Mouse (Mus musculus) liver, embryonic 11.5 days (tissue): ENCODE measurements at regions not wholly inside any gene's neighbourhood (a gene's known extent, or its start where the extent isn't known, plus 50 kb on each side); places are given as distances from the start of the nearest gene placed in this dataset.

Experiments
- ATAC-seq: fragments of 200-750 bp; cut with Nextera tagmentation; replicated peaks from 2 replicates; pipeline ENCODE4 v1.8.0; 2017; ENCODE audit warnings: moderate number of reproducible peaks, mild to moderate bottlenecking, moderate TSS enrichment, moderate library complexity; ENCODE audit not compliant: low FRiP score
- DNase-seq: peaks from one replicate; pipeline ENCODE4 v3.0.0-alpha.2; 2017; ENCODE audit warnings: low spot score
- H3K27ac ChIP-seq: fragments of 300-500 bp; sonication (generic); 2 replicates; pipeline ENCODE4 v1.5.1; 2014; ENCODE audit warnings: mild to moderate bottlenecking, low read depth, low read length, control low read depth
- H3K27me3 ChIP-seq: fragments of 300-500 bp; sonication (generic); replicated peaks from 2 replicates; pipeline ENCODE4 v1.6.1; 2014; ENCODE audit warnings: low read length, mixed read lengths; ENCODE audit not compliant: control insufficient read depth, insufficient read depth
- H3K36me3 ChIP-seq: fragments of 300-500 bp; sonication (generic); 2 replicates; pipeline ENCODE4 v1.6.1; 2014; ENCODE audit warnings: mild to moderate bottlenecking, low read length, moderate library complexity, mixed read lengths; ENCODE audit not compliant: control insufficient read depth, insufficient read depth
- H3K4me1 ChIP-seq: fragments of 300-500 bp; sonication (generic); replicated peaks from 2 replicates; pipeline ENCODE4 v1.6.1; 2014; ENCODE audit warnings: low read length, mixed read lengths; ENCODE audit not compliant: control insufficient read depth, insufficient read depth
- H3K4me2 ChIP-seq: fragments of 300-500 bp; sonication (generic); 2 replicates; pipeline ENCODE4 v1.6.1; 2014; ENCODE audit warnings: mild to moderate bottlenecking, control low read depth, moderate library complexity
- H3K4me3 ChIP-seq: fragments of 300-500 bp; sonication (generic); 2 replicates; pipeline ENCODE4 v1.5.1; 2014; ENCODE audit warnings: low read depth, low read length, control low read depth
- H3K9ac ChIP-seq: fragments of 300-500 bp; sonication (generic); 2 replicates; pipeline ENCODE4 v1.6.1; 2014; ENCODE audit warnings: low read depth, low read length, control low read depth
- H3K9me3 ChIP-seq: fragments of 300-500 bp; sonication (generic); 2 replicates; pipeline ENCODE4 v1.6.1; 2016; ENCODE audit warnings: low read length, inconsistent platforms, mixed read lengths; ENCODE audit not compliant: control insufficient read depth
- WGBS: fragments of 180-500 bp; shearing (Covaris S2); extraction: QIAGEN DNeasy Blood & Tissue Kit; methylation state at CpG from one replicate; pipeline ENCODE4 v1.1.7; 2014; 5-methylcytosine and 5-hydroxymethylcytosine counted together

- H3K4me3 ChIP-seq: no peak overlapping the region
- no peaks in the 10 kb centered on the region for H3K27me3 ChIP-seq
- no peaks in the 10 kb centered on the region for H3K9me3 ChIP-seq
- H3K36me3 ChIP-seq: no peaks in the 10 kb centered on the region
- 86% methylated on average over 5 of the region's 5 CpGs for WGBS
- H3K4me2 ChIP-seq: no peak overlapping the region
- ATAC-seq (no peak), DNase-seq (no peak)
- H3K9ac ChIP-seq: no peak overlapping the region
- H3K27ac ChIP-seq: no peak overlapping the region
- no peaks in the 10 kb centered on the region for H3K4me1 ChIP-seq
These were observed 73.5 kb upstream of the 4933412E24Rik start for GRCm38 (mm10) chr15:60089921-60090320.

GRCm38 (mm10) chr15:60088964-60089899, 72.8 kb upstream of the 4933412E24Rik start:
- H3K27ac ChIP-seq: no peak overlapping the region
- H3K4me1 ChIP-seq: no peaks in the 10 kb centered on the region
- no peaks in the 10 kb centered on the region for H3K9me3 ChIP-seq
- no peaks in the 10 kb centered on the region for H3K27me3 ChIP-seq
- H3K36me3 ChIP-seq: no peaks in the 10 kb centered on the region
- DNase-seq: no peak
- no peak for ATAC-seq
- 76% methylated on average over 10 of the region's 10 CpGs for WGBS
- no peak overlapping the region for H3K4me3 ChIP-seq
- H3K4me2 ChIP-seq: no peak overlapping the region
- no peak overlapping the region for H3K9ac ChIP-seq
